Mouse (Mus musculus) C2C12 (cell line): ENCODE results near the gene Colgalt1.

ENCODE experiments used
- CEBPB ChIP-seq: IDR thresholded peaks from one replicate; pipeline ENCODE4 v1.6.1; 2011; ENCODE audit warnings: low read depth, mild to moderate bottlenecking, control low read depth, moderate library complexity
- CTCF ChIP-seq: IDR thresholded peaks from one replicate; pipeline ENCODE4 v1.5.1; 2011; ENCODE audit not compliant: control insufficient read depth, insufficient read depth, insufficient read length
- MAX ChIP-seq: IDR thresholded peaks from one replicate; pipeline ENCODE4 v1.6.1; 2011; ENCODE audit warnings: mild to moderate bottlenecking, control low read depth
- MYOG ChIP-seq: IDR thresholded peaks from one replicate; pipeline ENCODE4 v1.6.1; 2011; ENCODE audit not compliant: control insufficient read depth, insufficient read length; ENCODE audit errors: extremely low read depth
- USF1 ChIP-seq: IDR thresholded peaks from one replicate; pipeline ENCODE4 v1.6.1; 2011; ENCODE audit warnings: low read depth, mild to moderate bottlenecking, control low read depth, moderate library complexity

GRCm38 (mm10) chr8:71594324-71594722 lies 16.5 kb upstream of the Colgalt1 start:
- TF ChIP-seq CTCF (no peak), MAX (no peak), MYOG (no peak), CEBPB (no peak), USF1 (no peak)
